Mouse (Mus musculus): ENCODE data around the gene Mxra8.

Gene Mxra8

GRCm38 (mm10) chr4:155833836-155834235 is 5.6 kb upstream of the Mxra8 start:
- DNase-seq (ENCODE audit: extremely low read depth, low read depth, low spot score): no peak

DNA sequence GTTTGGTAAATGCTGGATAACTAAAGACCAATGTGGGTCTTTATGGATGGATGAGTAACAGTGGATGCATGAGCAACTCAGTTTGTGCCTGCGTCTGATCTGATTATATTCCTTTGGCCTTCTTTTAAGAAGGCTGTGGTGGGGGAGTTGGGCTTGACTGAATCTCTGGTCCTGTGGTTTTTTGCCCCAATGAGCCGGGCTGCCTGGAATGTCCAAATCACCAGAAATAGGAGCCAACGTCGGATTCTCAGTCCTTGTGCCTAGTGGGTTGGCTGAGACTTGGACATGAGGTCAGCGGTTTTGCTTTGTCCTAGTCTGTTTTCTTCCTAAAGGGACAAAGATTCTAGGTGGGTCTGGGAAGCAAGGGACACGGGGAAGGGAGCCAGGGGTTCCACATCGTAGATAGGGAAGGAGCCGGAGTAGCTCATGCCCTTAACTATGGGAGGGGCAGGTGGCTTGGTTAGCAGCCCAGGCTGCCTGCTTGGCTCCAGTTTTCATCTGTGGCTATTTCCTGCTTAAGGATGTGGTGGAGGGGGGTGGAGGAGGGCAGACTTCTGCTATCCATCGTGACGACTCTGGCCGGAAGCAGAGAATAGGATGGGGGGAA is 2.0 kb upstream of the Mxra8 start:
- DNase-seq (ENCODE audit: extremely low read depth, low read depth, low spot score): no peak

DNA sequence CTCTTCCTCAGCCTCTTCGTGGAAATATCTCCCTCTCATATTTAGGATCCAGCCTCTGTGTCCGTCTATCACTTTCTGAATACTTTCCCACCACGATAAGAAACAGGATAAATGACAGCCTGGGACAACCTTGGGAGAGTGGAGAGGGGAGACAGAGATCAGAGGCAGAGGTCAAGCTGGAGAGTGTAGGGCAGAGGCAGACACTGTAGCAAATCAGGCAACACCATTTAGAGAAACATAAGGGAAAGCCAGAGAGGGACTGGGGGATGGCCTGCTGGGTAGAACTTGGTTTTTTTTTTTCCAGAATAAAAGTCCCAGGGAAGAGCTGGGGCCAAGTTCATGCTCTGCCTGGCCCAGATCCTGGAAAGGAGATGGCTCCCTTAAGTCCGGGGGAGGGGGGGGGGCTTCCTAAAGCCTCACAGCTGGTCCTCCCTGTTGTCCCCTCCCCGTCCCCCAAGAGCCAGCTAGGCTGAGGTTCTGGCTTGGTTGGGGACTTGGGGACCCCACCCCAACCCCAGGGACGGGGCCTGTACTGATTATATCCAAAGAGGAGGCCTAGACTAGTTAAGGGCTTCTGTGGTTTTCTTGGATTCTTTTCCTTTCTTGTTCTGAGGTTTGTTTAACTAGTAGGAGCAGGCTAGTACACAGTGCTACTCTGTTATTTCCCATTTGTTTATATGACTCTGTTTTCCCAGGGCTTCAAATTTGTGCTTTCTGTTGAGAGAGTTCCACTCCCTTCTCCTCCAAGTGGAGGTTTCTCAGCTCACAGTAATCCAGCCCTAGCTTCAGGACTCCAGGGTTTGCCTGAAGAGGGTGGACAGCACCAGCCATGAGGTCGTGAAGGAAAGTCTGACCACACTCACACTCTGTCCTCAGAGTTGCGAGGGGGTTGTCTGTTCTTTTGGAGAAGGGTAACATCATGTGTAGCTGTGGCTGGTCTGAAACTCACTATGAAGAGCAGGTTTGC is 1.0 kb upstream of the Mxra8 start:
- no peak for DNase-seq (ENCODE audit: extremely low read depth, low read depth, low spot score)

DNA sequence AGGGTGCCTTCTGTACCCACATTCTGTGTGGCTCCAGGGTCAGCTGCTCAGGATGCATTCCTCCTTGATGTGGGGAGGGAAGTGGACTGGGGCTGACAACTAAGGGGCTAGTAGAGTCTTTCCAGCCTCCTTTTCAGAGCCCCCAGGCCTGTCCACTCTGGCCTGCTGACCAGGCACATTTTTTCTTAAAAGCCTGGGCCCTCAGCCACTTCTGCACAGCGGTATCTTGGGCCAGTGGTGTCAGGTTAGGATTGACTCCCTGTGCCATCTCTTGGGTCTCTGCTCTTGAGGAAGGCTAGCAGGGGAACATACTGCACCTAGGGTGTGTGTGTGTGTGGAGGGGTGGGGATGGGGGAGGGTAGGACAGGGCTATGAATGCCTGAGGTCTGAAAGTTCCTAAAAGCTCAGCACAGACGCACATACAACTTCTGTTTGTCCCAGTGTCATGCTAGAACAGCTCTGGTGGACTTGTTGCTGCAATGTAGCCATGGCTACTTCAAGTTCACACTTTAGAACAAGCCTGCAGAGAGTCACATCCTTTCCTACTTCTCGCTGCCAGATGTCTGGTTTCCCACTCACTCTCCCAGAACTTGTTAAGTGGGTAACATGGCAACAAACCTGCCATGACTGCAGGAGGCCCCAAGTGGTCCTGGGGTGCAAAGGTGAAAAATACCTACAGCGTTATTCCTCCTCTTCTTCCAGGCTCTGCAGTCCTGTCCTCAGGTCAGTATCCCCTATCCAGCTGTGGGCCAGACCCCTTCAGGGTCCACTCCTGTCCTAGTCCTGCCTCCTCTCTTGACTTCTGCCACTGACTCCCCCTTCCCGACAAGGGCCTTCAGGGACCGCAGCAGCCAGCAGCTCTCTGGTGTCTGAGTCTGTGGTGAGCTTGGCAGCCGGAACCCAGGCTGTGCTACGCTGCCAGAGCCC is 859 bp downstream of the Mxra8 start:
- no peak for DNase-seq (ENCODE audit: extremely low read depth, low read depth, low spot score)

GRCm38 (mm10) chr4:155841003-155841454 is 1.5 kb downstream of the Mxra8 start:
- DNase-seq (ENCODE audit: extremely low read depth, low read depth, low spot score): no peak

DNA sequence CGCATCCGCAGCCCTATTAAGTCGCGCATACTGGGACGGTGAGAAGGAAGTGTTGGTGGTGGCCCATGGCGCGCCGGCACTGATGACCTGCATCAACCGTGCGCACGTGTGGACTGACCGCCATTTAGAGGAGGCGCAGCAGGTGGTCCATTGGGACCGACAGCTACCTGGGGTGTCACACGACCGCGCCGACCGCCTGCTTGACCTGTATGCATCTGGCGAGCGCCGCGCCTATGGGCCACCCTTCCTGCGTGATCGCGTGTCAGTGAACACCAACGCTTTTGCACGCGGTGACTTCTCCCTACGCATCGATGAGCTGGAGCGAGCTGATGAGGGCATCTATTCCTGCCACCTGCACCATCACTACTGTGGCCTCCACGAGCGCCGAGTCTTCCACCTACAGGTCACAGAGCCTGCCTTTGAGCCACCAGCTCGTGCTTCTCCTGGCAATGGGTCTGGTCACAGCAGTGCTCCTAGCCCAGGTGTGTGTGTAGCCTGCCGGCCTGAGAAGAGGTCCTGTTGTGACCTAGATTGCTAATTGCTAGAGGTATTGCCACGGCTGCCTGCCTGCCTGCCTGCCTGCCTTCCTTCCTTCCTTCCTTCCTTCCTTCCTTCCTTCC is 2.3 kb downstream of the Mxra8 start:
- DNase-seq (ENCODE audit: extremely low read depth, low read depth, low spot score): no peak

DNA sequence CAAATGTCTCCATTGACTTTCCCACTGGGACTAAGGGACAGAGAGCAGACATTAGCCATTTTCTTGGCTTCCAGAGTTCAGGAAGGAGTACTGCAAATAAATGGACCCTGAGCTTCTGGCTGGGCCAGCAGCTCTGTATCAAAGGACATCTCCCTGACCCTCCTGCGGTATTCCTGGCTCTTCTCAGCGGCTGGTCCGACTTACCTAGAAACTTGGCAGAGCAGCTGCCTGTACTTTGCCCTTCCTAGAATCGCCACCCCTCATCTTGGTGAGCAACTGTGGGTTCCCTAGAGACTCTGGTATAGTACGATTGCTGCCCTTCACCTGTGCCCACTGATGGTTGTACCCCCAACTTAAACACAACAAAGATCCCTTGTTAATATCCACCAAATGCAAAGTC is 3.8 kb downstream of the Mxra8 start:
- DNase-seq (ENCODE audit: extremely low read depth, low read depth, low spot score): no peak

GRCm38 (mm10) chr4:155846871-155847578 is 7.5 kb downstream of the Mxra8 start, which contains the start of gene Dvl1:
TSS of gene Dvl1 (plus strand) at chr4:155847402.
- no peak for DNase-seq (ENCODE audit: extremely low read depth, low read depth, low spot score)

DNA sequence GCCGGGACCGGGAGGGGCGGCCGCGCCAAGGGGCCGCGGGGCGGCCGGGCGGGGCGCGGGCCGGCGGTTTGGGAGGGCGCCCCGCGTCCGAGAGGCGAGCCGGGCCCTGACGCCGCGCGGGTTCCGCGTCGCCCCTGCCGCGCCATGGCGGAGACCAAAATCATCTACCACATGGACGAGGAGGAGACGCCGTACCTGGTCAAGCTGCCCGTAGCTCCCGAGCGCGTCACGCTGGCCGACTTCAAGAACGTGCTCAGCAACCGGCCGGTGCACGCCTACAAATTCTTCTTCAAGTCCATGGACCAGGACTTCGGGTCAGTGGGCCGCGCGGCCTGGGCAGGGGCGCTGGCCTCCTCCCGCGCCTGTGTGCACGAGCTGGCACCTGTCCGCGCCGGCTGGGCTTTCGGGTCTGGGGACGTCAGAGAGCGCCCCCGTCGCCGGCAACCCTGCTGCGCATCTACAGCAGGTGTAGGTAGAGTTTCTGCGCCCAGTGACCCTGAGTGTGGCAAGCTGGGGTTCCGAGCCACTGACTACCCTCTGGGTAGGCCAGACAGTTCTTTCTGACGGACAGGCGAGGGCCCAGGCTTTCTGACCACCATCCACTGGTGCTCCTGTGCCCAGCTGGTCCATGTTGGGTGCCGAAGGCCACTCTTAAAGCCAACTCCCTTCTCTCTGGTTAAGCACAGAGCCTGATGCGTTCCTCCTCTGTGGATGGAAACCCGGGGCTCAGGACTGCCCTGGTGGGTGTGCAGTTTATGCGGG is 8.3 kb downstream of the Mxra8 start:
- no peak for DNase-seq (ENCODE audit: extremely low read depth, low read depth, low spot score)

GRCm38 (mm10) chr4:155848434-155849095 is 9.1 kb downstream of the Mxra8 start:
- DNase-seq (ENCODE audit: extremely low read depth, low read depth, low spot score): no peak

DNA sequence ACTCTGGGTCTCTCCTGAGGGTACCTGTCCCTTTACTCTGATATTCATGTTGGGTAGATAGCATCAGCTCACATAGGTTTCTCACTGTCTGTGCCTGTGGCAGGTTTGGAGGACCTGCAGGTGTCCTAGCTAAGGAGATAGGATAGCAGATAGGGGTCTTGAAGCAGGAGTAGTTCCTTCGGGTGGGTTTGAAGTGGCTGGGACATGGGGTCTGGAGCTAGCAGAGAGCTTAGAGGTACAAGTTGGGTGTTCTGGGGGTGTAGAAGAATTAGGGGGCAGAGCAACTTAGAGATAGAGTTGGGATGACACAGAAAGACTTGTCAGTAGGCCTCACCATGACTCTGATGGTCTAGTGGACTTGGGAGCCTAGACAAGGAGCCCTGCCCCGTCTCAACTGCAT is 9.9 kb downstream of the Mxra8 start:
- DNase-seq (ENCODE audit: extremely low read depth, low read depth, low spot score): no peak

DNA sequence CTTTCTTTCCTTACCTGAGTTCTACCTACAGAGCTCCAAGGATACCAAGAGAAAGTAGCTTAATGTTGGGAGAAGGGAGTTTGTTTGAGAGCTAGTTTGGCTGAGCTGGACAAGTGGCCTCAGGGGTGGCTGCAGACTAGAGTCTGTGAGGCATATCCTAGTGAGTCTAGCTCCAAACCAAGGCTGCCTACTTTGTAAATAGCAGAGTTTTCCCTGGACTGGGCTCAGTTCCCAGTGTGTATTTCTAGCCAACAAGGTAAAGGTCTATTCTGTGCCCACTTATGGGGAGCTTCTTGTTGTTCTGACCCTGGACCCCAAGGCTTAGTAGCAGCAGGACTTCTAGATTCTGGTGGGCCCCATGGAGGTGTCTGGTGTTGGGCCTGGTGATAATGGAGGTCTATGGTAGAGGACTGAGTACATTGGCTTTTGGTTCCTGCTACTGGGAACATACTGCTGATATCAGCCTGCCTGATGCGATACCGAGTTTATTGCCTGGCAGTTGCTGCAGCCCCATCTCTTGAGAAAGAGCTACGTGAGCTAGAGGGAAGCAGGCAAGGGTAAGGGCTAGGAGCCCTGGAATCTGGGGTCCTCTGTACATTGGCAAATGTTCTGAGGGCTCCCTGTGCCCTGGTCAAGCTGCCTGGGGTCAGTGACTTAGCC is 10.4 kb downstream of the Mxra8 start:
- no peak for DNase-seq (ENCODE audit: extremely low read depth, low read depth, low spot score)

DNA sequence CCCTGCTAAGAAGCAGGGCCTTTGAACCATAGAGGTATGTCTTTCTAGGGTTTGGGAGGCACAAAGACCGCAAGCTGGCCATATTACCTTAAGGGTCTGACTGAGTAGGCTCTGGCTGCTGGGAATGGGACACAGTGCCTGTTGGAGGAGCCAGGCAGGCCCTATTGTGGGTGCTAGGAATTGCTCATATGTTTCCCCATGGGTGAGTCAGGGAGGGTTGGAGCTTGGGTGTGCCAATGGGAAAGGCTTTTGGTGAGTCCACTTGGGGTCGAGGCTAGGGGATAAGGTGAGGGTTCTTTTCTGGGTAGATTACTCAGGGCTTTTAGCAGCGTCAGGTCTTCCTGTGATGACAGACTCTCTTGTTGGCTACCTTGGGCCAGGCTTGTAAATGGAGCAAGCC is 11.9 kb downstream of the Mxra8 start:
- no peak for DNase-seq (ENCODE audit: extremely low read depth, low read depth, low spot score)

- no peak for DNase-seq (ENCODE audit: extremely low read depth, low read depth, low spot score)
Observed at GRCm38 (mm10) chr4:155851951-155852411, 12.5 kb downstream of the Mxra8 start.

GRCm38 (mm10) chr4:155853421-155853820 is 13.9 kb downstream of the Mxra8 start:
- no peak for DNase-seq (ENCODE audit: extremely low read depth, low read depth, low spot score)

GRCm38 (mm10) chr4:155854991-155855390 is 15.5 kb downstream of the Mxra8 start:
- DNase-seq (ENCODE audit: extremely low read depth, low read depth, low spot score): no peak

DNA sequence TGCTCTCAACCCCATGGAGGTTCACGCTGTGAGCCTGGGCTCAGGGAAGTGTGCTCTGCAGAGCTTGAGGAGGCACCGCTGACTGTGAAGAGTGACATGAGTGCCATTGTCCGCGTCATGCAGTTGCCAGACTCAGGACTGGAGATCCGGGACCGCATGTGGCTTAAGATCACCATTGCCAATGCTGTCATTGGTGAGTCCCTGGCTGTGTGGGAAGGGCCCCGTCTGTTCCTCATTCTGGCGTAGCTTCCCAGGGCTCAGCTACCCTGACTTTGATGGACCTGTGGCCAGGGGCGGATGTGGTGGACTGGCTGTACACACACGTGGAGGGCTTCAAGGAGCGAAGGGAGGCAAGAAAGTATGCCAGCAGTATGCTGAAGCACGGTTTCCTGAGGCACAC is 16.6 kb downstream of the Mxra8 start:
- DNase-seq (ENCODE audit: extremely low read depth, low read depth, low spot score): no peak

DNA sequence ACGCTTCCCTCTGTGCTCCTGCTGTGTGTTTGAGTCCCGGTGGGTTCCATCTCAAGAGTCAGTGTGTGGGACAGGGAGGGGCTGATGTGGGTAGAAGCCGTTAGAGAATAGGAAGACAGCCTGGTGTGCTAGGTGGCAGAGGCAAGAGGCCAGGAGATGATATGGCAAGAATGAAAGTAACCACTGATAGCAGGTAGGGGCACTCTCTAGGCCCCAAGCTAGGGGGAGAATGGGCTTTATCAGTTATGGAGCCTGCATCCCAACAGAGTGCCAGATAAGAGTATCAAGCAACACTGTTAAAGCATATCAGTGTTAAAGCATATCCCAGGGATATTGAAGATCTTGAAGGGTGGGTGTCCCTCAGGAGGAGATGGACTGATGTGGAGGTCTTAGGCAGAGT is 17.4 kb downstream of the Mxra8 start:
- no peak for DNase-seq (ENCODE audit: extremely low read depth, low read depth, low spot score)
